Mouse (Mus musculus): ENCODE results near the gene Erf. TPM values are rescaled to one million over a fixed set of nuclear protein-coding genes. Genes with fewer than 3 reads are reported as not detected.
A peak's percentile ranks its signal among the peaks of the same experiment; 100 is the strongest.

The Erf gene
- polyA plus RNA-seq, 1 experiment, result 26.8 TPM

DNA sequence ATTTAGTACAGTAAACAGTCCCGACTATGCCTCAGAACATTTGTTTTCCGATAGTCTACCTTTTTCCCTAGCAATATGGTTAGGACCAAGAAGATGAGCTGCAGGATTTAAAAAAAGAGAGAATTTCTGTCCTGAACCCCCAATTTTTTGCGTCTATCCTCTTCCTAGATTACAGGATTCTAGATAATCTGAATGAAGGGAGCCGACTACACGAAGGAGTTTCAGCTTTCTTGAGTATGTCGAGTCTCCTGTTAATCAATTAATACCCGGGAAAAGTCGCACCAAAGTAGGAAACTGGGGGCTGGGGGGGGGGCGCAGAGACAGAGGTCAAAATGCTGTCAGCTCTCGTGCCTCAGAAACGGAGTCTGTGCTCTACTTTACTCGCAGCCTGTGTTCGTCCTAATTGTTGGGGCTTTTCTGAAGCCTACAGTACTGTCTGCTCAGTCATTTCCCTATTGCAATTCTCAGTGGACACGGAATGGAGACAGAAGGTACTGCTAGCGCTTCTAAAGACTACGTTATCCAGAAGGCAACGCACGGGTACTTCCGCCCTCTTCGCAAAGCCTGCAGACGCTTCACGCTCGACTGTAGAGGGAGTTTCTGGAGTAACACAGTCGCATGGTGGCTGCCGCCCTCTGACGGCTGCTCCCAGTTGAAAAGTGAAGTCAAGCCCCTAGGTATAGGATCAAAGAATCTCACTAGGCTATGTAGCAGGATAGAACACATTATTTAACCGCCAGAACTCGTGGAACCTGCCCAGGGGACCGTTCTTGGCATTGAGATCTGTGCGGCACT is 11.5 kb downstream of the Erf start:
- no peak for DNase-seq (ENCODE audit: low spot score)

GRCm38 (mm10) chr7:25238015-25238706 is 12.4 kb downstream of the Erf start:
- peak; percentile 72 for DNase-seq (ENCODE audit: low spot score)

- peak; percentile 88 for DNase-seq (ENCODE audit: low spot score)
Measured at GRCm38 (mm10) chr7:25237249-25238014, 13.1 kb downstream of the Erf start, which contains the start of gene Gsk3a. Gene Gsk3a, minus strand, starts transcription at chr7:25237851.

DNA sequence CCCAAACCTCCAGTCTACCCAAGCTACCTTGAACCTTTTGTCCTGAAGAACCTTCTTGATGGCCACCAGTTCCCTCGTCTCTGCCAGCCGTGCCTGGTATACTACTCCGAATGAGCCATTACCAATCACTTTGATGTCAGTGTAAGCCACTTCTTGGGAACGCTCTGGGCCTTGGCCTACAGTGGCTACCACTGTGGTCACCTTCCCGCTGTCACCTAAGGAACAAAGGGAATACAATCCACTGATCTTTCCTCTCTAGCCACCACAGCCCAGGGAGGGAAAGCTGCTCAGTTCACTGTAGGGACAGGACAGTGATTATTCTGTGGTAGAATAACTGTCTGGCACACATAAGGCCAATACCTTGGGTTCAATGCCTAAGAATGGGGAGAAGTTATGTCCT is 15.0 kb downstream of the Erf start:
- no peak for DNase-seq (ENCODE audit: low spot score)

- DNase-seq (ENCODE audit: low spot score), result no peak
Measured at GRCm38 (mm10) chr7:25233061-25233460, 17.5 kb downstream of the Erf start.

DNA sequence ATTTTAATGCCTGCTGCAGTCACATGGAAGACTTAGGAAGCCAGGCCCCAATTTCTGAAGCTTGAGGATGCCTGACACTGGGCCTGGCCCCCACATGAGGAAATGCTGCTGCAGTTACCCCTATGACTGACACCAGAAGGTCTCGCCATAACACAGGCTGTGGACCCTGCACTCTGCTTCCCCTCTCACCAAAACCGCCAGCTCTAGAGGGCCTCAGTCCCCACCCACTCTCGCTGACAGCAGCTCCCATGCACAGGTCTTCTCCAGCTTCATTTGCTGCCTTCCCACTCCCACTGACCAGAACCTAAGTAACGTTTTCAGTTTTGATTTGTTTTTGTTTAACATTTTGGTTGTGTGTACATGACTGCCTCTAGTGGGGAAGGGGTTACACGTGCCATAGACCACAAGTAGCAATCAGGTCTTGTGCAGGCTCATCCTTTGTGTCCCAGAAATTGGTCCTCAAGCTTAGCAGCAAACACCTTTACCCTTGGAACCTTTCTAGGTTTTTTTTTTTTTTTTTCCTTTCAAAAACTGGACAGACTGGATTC is 18.4 kb downstream of the Erf start:
- no peak for DNase-seq (ENCODE audit: low spot score)

DNA sequence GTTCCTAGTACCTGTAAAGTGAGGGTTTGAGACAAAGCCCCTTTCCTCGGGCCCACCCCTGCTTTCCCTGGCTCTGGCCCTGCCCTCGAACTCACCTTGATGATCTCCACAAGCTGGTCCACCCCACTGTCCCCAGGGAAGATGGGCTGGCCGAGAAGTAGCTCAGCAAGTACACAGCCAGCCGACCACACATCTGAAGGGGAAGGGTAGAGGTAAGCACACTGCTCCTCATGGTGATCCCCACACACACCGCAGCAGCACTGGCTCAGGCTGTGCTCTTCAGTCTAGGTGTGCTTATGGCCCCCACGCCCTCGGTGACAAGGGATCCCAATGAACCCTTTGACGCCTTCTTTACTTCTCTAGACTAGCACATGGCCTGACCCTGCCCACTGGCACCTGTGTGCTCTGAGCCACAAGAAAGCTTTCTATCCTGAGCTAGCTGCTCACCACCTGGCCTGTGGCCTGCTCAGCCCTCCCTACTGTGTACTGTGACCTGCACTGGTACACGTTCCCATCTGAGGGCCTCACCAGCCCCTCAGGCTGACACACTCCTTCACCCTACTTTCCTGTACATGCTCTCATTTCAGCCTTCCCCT is 19.8 kb downstream of the Erf start:
- no peak for DNase-seq (ENCODE audit: low spot score)

- no peak for DNase-seq (ENCODE audit: low spot score)
Measured at GRCm38 (mm10) chr7:25227523-25228300, 22.8 kb downstream of the Erf start.

DNA sequence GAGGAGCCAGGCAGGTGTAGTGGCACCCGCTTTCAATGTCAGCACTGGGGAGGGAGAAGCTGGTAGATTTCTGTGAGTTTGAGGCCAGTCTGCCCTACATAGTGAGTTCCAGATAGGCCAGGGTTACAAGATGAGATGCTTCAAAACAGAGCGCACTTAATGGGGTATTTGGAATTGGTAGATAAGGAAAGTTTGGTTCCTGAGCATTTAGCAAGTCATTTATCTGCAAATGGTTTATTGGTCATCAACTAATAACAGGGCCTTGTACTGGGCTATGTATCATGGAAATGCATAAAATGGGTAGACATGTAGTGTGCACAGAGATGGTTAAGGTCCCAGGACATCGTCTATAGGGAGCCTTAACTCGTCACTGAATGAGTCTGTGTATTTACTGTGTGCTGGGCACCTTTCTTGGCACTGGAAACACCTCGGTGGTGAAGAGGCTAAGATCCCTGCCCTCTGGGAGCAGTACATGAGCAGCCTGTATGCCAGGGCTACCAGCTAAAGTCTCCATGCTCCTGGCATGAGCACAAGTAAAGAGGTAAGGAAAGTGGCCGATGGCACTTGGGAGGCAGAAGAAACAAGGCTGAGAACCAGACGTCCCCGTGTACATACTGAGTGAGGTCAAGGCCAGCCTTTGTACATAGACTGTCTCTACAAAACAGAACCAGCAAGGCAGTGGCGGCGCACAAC is 28.1 kb downstream of the Erf start:
- no peak for DNase-seq (ENCODE audit: low spot score)

GRCm38 (mm10) chr7:25221102-25221883 is 29.3 kb downstream of the Erf start, which contains the start of gene Zfp526:
Gene Zfp526, plus strand, starts transcription at chr7:25221425.
- peak; percentile 91 for DNase-seq (ENCODE audit: low spot score)

DNA sequence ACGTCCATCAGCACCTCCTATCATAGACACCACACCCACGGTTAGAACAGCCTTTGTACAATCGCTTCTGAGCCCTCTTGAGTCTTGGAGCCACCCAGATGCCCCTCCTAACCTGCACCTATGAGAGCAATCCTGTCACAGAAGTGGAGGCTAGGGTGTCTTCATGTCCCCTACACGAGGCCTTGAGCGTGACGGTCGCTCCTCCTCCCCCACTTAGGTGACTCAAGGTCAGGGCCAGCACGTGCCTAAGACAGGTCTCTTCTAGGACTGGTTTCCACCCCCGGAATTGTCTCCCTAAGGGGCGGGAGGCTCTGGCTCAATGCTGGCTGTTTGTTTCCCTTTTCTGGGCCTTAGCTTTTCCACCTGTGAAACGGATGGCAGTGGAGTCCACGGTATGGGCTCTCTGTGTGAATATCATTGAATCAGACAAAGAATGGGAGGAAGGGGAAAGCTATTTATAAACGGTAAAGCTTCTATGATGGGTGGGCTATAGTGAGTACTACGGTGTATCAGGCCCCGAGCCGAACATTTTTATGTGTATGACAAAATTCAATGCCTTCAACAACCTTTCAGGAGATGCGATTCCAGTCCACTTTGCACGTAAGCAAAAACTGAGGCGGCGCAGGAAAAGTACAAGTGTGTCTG is 30.0 kb downstream of the Erf start, which contains the start of gene Dedd2:
Gene Dedd2, minus strand, starts transcription at position 159 of the 645 bp plus-strand sequence.
- no peak for DNase-seq (ENCODE audit: low spot score)

- DNase-seq (ENCODE audit: low spot score), result peak; percentile 90
Measured at GRCm38 (mm10) chr7:25219756-25220456, 30.7 kb downstream of the Erf start.

GRCm38 (mm10) chr7:25219416-25219750 is 31.2 kb downstream of the Erf start:
- no peak for DNase-seq (ENCODE audit: low spot score)

DNA sequence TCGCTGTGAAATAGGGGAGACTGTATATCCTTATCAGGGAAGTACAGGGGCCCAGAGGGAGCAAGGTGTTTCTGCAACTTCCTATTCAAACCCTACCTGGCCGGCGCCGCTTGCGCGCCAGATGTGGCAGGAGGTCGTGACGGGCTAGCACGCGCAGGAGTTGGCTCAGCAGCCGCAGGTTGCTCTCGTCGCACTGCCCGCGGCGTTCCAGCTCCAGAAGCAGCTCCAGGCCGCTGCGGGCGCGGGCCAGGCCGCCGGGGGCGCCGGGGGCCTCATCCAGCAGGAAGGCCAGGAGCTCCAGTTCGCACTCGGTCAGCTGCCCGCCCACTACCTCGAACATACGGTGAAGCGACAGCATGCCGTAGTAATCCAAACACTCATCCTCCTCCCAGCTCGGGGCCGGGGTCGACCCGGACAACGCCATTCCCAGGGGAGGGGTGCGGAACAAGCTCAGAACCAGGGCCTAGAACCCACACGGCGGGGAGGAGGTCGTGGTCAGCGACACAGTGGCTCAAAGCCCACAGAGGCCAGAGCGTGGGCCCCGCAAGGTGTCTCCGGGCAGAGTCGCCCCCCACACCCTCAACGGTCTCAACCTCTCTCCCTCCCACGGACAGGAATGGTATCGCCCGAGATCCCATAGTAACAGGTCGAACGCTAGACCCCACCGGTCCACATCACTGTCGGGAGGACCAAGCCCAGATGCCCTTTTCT is 31.7 kb downstream of the Erf start:
- DNase-seq (ENCODE audit: low spot score), result peak; percentile 53

DNA sequence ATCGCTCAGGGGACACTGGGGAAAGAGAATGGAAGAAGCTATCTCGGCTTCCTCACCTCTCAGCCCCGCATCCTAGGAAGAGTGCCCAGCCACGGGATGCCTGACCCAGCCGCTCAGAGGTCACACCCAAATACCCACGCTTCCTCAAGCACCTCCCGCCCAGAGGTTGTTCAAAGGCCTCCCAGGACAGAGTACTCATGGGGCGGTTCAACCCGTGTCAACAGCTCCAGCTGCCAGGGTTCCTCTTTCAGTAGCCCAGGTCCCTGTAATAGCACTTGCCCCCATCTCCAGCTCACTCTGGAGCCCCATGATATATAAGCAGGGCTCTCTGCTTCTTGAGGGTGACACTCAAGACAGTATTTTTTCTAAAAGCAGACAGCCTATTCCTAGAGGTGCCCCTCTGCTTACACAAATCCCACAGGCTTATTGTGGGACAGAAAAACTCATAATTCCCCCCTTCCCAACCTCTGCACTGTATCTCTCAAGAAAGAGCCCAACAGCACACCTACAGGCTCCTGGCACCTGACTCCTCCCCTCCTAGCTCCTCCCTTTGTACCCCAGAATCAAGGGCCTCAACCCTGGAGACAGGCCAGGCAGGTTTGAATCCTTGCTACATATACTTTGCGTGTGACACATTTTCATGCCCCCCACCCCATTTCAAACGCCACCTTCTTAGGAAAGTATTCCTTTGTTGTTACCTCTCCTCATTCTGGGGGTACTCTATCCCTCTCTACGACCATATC is 32.7 kb downstream of the Erf start:
- DNase-seq (ENCODE audit: low spot score), result no peak

DNA sequence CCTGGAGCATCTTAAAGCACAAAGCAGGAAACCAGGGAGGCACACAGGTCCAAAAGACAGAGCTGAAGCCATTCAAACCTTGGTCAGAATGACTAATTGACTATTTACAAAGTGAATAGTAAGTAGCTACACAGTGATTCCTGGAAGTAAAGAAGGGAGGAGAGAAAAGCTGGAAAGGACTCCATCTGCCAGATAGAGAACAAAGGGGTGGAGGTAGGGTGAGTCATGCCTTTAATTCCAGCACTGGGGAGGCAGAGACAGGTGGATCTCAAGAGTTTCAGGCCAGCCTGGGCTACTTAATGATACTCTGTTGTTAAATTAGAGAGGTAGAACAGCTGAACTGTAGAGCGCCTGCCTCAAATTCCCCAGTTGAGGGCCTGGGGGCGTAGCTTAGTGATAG is 36.4 kb downstream of the Erf start:
- no peak for DNase-seq (ENCODE audit: low spot score)

DNA sequence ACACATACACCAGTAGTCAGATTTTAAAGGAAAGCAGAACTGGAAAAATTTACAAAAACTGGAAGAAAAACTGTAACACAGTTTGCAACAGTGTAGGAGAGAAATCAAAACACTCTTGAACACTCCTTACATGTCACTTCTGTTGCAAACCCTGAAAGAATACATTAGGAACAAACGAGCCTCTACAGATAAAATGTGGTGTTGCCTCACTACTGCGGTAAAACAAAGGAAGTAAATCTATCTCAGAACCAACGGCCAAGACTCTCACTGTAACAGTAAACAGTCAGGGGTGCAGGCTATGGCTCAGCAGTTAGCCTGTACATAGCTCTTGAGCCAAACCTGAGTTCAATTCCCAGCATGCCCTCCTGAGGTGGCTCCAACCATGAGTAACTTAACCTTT is 37.5 kb downstream of the Erf start:
- DNase-seq (ENCODE audit: low spot score), result no peak

Measured in urinary bladder, adult 2 months (tissue).